Mouse (Mus musculus) left cerebral cortex, postnatal 14 days (tissue): ENCODE results near the gene Casz1. TPM values are rescaled to one million over a fixed set of nuclear protein-coding genes. Genes with fewer than 3 reads are reported as not detected.

Experiments used
- DNase-seq, 2 experiments: peaks; one replicate each; pipeline ENCODE4 v3.0.0; 2021 to 2022; ENCODE audit warnings: low spot score in 2 of 2, mixed read lengths in 1 of 2
- intact Hi-C: fragments of 180-260 bp; cut with DNase I; formaldehyde crosslinking; loops from one replicate; pipeline ENCODE4 v1.15.1; 2025
- total RNA-seq, 2 experiments: library from RNA; stranded (reverse); gene quantifications; 2 replicates each; pipeline ENCODE4 v1.2.3; 2021

The Casz1 gene
- total RNA-seq, 2 experiments from 2014 or later = 1.1 to 1.6 TPM

- DNase-seq = peak; percentile 74 to 79
- intact Hi-C loops = no loop called here
Observed at GRCm38 (mm10) chr4:148950932-148951650, 146.9 kb downstream of the Casz1 start.

DNA sequence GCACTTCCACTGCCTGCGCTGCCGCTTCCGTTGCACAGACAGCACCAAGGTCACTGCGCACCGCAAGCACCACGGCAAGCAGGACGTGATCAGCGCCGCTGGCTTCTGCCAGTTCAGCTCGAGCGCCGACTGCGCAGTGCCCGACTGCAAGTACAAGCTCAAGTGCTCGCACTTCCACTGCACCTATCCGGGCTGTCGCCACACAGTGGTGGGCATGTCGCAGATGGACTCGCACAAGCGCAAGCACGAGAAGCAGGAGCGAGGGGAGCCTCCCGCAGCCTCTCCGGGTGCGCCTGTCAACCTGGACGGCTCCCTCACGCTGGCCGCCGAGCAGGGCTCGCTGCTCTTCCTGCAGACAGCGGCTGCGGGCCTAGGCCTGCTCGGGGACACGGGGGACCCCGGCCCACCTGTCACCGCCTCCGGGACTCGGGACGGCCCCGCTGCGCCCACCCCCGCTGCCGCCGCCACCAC is 147.6 kb downstream of the Casz1 start:
- intact Hi-C loops = no loop called here
- DNase-seq = peak; percentile 54 to 56

GRCm38 (mm10) chr4:148952328-148953222 is 148.3 kb downstream of the Casz1 start:
- intact Hi-C loops = no loop called here
- peak; percentile 49 to 61 for DNase-seq

DNA sequence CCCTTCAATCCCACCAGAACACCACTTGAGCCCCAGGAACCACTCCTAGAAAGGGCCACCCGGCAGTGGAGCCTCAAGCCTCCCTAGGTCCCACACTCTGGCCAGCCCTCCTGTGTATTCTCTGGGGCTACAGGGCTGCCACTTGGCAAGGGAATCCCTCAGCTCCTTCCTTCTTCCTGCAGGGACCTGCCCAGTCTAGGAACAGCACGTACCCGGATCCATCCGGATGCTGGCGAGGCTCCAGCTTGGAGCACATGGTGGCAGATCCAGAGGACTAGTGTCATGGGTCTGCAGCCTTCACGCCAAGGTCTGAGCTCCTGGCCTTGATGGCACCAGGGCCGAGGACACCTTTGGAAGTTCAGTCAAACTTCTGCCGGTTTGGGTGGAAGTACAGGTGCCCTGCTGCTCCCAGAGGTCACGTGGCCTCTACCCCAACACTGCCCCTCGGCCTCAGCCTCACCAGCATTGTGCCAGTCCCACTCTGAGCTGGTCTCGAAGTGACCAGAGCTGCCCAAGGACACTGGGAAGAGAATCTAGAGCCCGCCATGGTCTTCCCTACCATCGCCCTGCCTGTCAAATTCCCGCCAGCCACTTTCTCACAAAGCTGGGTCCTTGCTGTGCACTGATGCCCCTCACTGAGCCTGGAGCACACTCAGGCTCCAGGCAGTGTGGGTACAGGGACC is 151.0 kb downstream of the Casz1 start:
- intact Hi-C loops = no loop called here

GRCm38 (mm10) chr4:148960011-148960410 is 155.8 kb downstream of the Casz1 start:
- DNase-seq = no peak
- intact Hi-C loops = no loop called here

More for the DNA sequence above, 151.0 kb downstream of the Casz1 start:
- DNase-seq = no peak

- intact Hi-C loops = no loop called here
- DNase-seq = no peak
Observed at GRCm38 (mm10) chr4:148961081-148961480, 156.9 kb downstream of the Casz1 start.

- no peak for DNase-seq
- intact Hi-C loops = no loop called here
Observed at GRCm38 (mm10) chr4:148962096-148962495, 157.9 kb downstream of the Casz1 start.

DNA sequence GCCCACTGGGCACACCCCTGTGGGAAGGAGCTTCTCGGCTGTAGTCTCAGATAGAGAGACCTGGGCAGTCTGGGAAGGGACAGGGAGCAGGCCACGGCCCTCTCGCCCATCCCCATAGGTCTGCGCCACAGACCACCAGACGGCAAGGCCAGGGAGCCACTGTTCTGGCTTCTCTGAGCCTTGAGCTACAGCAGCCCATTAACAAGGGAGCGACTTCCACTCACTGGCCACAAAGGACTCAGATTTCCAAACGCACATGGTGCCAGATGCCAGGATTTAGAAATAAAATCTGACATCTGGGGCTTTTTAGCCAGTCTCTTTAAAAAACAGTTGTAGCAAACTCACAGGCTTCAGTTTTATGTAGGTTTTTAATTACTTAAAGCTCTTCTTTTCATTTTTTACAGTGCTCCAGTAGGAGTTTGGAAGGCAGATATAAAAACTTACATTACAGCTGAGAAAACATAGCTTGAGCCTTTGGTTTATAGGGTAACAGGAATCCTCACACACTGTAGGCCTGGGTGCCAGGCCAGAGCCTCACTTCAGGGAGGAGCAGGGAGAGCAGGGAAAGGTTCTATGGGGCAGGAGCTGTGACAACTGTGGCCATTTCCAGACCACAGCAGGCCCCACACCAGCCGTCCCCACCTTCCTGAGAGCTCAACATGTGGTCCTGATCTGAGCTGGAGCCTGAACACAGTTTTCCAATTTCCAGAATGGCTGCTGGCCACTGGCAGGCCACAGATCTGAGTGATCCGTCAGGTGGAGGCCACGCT is 160.5 kb downstream of the Casz1 start:
- no peak for DNase-seq
- intact Hi-C loops = no loop called here

DNA sequence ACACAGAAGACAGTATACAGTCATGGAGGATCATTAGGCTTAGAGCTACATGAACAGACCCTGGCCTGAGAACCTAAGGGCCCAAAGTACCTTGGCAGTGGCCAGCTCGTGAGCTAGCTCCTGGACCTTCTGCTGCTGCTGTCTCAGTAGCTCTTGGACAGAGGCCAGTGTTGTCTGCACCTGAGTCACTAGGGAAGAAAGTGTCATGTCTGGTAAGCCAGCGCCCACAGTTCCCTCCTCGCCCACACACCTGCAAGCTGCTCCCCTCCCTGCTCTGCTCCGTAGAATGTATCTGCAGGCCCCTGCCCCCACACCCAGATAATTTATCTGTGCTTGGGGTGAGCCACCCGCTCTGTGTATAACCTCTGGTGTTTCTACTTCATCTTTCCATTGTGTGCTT is 161.9 kb downstream of the Casz1 start:
- intact Hi-C loops = no loop called here
- peak in 1 of 2 experiments; percentile 55 for DNase-seq

GRCm38 (mm10) chr4:148968859-148969258 is 164.6 kb downstream of the Casz1 start:
- DNase-seq = no peak

GRCm38 (mm10) chr4:148969610-148970009 is 165.4 kb downstream of the Casz1 start:
- no peak for DNase-seq
- intact Hi-C loops = no loop called here

More at GRCm38 (mm10) chr4:148968859-148969258, 164.6 kb downstream of the Casz1 start:
- intact Hi-C loops = no loop called here

DNA sequence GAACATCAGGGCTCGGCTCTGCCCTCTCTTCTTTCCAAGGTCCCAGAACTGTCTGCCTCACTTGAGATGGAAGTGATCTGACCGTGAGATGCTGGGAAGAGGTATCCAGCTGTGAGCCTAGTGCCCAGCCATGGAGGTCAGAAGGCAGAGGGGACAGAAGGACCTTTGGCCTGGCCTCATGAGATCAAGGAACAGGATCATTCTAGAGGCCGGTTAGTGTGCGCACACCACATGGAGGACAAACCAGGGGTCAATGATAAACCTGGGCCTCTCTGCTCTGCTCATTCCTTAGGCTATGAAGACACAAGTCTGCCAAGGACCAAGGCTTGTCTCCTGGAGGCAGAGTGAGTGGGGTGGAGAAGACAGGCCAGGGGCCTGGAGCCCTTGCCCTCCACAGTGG is 166.5 kb downstream of the Casz1 start:
- no peak for DNase-seq

GRCm38 (mm10) chr4:148971613-148972242 is 167.5 kb downstream of the Casz1 start:
- no peak for DNase-seq
- intact Hi-C loops = no loop called here

More for the DNA sequence above, 166.5 kb downstream of the Casz1 start:
- intact Hi-C loops = no loop called here

DNA sequence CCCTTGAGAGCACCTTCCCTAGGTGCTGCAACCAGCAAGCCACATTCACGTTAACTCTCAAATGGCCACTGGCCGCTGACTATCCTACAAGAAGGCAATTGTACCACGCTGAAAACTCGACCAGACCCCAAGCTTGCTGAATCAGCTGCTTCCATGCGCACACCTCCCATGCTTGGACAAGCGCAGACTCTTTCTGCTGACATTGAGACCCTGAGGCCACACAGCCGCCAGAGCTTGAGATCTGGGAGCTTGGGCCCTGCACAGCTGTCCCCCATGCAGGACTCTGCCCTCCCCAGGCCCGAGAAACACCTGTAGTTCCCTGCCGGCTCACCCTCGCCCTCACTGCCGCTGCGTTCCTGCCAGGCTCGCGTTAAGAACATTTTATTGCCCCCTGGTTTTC is 168.5 kb downstream of the Casz1 start:
- DNase-seq = no peak
- intact Hi-C loops = no loop called here

DNA sequence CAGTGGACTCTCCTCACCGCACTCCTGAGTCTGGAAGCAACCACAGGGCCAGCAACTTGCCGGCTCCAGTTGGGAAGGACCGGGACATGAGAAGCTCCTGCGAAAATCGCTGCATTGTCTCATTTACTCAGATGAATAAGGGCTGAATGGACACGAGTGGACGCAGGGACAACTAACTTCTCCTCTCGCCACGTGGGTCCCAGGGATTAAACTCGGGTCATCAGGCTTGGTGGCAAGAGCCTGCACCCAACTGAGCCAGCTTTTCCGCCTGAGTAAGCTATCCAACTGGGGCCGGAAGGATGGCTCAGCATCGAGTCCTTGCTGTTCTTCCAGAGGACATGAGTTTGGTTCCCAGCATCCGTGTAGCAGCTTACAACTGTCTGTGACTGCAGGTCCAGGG is 169.2 kb downstream of the Casz1 start:
- DNase-seq = no peak
- intact Hi-C loops = no loop called here

- intact Hi-C loops = no loop called here
- no peak for DNase-seq
Observed at GRCm38 (mm10) chr4:148974833-148975232, 170.6 kb downstream of the Casz1 start.

- no peak for DNase-seq
- intact Hi-C loops = no loop called here
Observed at GRCm38 (mm10) chr4:148978221-148978855, 174.1 kb downstream of the Casz1 start.

GRCm38 (mm10) chr4:148978926-148979325 is 174.7 kb downstream of the Casz1 start:
- intact Hi-C loops = no loop called here
- DNase-seq = no peak
